In genomic region chr8:92984376-92984775, GRCm38 (mm10) we compare ENCODE assay signal across 28 mouse cellular contexts. TPM values are rescaled to one million over a fixed set of nuclear protein-coding genes. Genes with fewer than 3 reads are reported as not detected.
A peak's percentile ranks its signal among the peaks of the same experiment; 100 is the strongest.
DNase-seq lines count a peak whose midpoint lies in the region; ATAC-seq and TF ChIP-seq lines count a peak whose summit lies in the region.
"Had no signal": no experiment of that assay in that cellular context is flagged by ENCODE, and none has a peak within 500 bp of the region (broad histone marks: within the 10 kb centered on the region; RNA-seq: fewer than 3 reads in every experiment).

No protein-coding gene starts in this region.

- H3K4me1 ChIP-seq in lung, adult 2 months (ENCODE audit: control insufficient read depth, insufficient read depth, low read length) = no peaks in the 10 kb centered on the region
- H3K4me1 ChIP-seq in forebrain, postnatal 0 days (ENCODE audit: insufficient read depth) = no peaks in the 10 kb centered on the region
- H3K4me1 ChIP-seq: forebrain, embryonic 10.5 days; heart, embryonic 10.5 days; hindbrain, embryonic 10.5 days; intestine, embryonic 15.5 days; megakaryocyte, embryonic 14.5 days had no signal

- DNase-seq in frontal cortex, postnatal 10 days (ENCODE audit: low spot score in 2 of 2) = no peak
- peak; percentile 22 to 26 for DNase-seq in lung, adult 18-20 months
- no peak for DNase-seq in lung, adult 2 months
- peak; percentile 29 for DNase-seq in lung, postnatal 14 days
- no peak for DNase-seq in layer of hippocampus, adult 2 months (ENCODE audit: low spot score in 2 of 2)
- no peak for DNase-seq in heart, postnatal 10 days
- DNase-seq in forebrain, postnatal 0 days = no peak
- DNase-seq: adrenal gland, adult 2 months; cerebellum, adult 18-20 months; cerebellum, postnatal 14 days; kidney, adult 9 months; kidney, postnatal 25 days; layer of hippocampus, postnatal 36 days; liver, postnatal 0 days; midbrain, embryonic 14.5 days; spleen, adult 18-20 months; thymus, adult 2 months had no signal

- H3K27me3 ChIP-seq in forebrain, postnatal 0 days (ENCODE audit: insufficient read depth, low read length) = no peaks in the 10 kb centered on the region
- H3K27me3 ChIP-seq: intestine, embryonic 15.5 days; megakaryocyte, embryonic 14.5 days had no signal

- peak; percentile 85 for ATAC-seq in frontal cortex, adult (ENCODE audit: low TSS enrichment)
- ATAC-seq in forebrain, postnatal 0 days = no peak
- ATAC-seq: forebrain, embryonic 16.5 days; hindbrain, embryonic 16.5 days; intestine, embryonic 15.5 days; liver, postnatal 0 days; Patski had no signal

- H3K9ac ChIP-seq in forebrain, postnatal 0 days = no peak overlapping the region
- H3K9ac ChIP-seq: intestine, embryonic 15.5 days; liver, postnatal 0 days had no signal

- no peaks in the 10 kb centered on the region for H3K9me3 ChIP-seq in forebrain, postnatal 0 days (ENCODE audit: low read length)
- H3K9me3 ChIP-seq: forebrain, embryonic 10.5 days; heart, embryonic 10.5 days; hindbrain, embryonic 10.5 days; intestine, embryonic 15.5 days had no signal

- H3K27ac ChIP-seq in layer of hippocampus, adult 2 months = no peak overlapping the region
- H3K27ac ChIP-seq in forebrain, postnatal 0 days (ENCODE audit: low read depth, low read length) = no peak overlapping the region
- H3K27ac ChIP-seq: forebrain, embryonic 10.5 days; heart, embryonic 10.5 days; hindbrain, embryonic 10.5 days; intestine, embryonic 15.5 days had no signal

- H3K4me2 ChIP-seq in forebrain, postnatal 0 days (ENCODE audit: low read depth) = no peak overlapping the region
- H3K4me2 ChIP-seq: intestine, embryonic 15.5 days had no signal

- no peak for TF ChIP-seq CTCF in lung, adult 2 months (IDR thresholded peaks at IDR 0.05; ENCODE audit: insufficient read depth, low read length)
- no peak for TF ChIP-seq CTCF in layer of hippocampus, adult 2 months (conservative IDR thresholded peaks at IDR 0.05)
- TF ChIP-seq CTCF in forebrain, postnatal 0 days (IDR thresholded peaks at IDR 0.05; ENCODE audit: low read depth) = no peak

- H3K36me3 ChIP-seq in forebrain, postnatal 0 days (ENCODE audit: insufficient read depth) = no peaks in the 10 kb centered on the region
- H3K36me3 ChIP-seq: forebrain, embryonic 10.5 days; heart, embryonic 10.5 days; hindbrain, embryonic 10.5 days; intestine, embryonic 15.5 days had no signal

- intact Hi-C loops in heart, postnatal 10 days (cut with DNase I) = no loop called here

- WGBS in lung, adult 2 months = 38% methylated on average over 2 of the region's 2 CpGs
- WGBS in forebrain, postnatal 0 days = 54% methylated on average over 2 of the region's 2 CpGs

- no peak for TF ChIP-seq POLR2A in lung, adult 2 months (IDR thresholded peaks at IDR 0.05; ENCODE audit: borderline replicate concordance, extremely low read depth, low read depth, low read length)

- no peak overlapping the region for H3K4me3 ChIP-seq in lung, adult 2 months (replicated peaks; ENCODE audit: extremely low read depth, low read depth, low read length)
- no peak overlapping the region for H3K4me3 ChIP-seq in layer of hippocampus, adult 2 months
- no peak overlapping the region for H3K4me3 ChIP-seq in forebrain, postnatal 0 days (ENCODE audit: low read depth, low read length)
- H3K4me3 ChIP-seq: forebrain, embryonic 10.5 days; heart, embryonic 10.5 days; hindbrain, embryonic 10.5 days; intestine, embryonic 15.5 days; megakaryocyte, embryonic 14.5 days had no signal

RNA-seq across cellular contexts. Expression of gene Slc6a2, which starts 24.5 kb away (rescaled TPM):
- polyA plus RNA-seq in lung, adult 2 months (2012; rRNA removed) = 10.9 and 13.6 TPM in 2 replicates
- under 1 TPM; 0.10 to 0.18 TPM for total RNA-seq in layer of hippocampus, adult 2 months (2021)
- under 1 TPM; 0.10 to 0.12 TPM for total RNA-seq in heart, postnatal 10 days (2021)
- total RNA-seq in forebrain, postnatal 0 days (2014; rRNA removed) = 0.08 TPM in 1 of 2 replicates, not detected in the other
- polyA plus RNA-seq in forebrain, postnatal 0 days (2015; fragmentation: Nextera tagmentation; extraction: Ambion mirVana) = not detected in 2 replicates
- total RNA-seq: liver, adult 2 months had no signal
- polyA plus RNA-seq: forebrain, embryonic 10.5 days; forebrain, embryonic 16.5 days; liver, adult 2 months; liver, postnatal 0 days; neural tube, embryonic 11.5 days; Patski had no signal

Comparison
In these comparisons a context has a peak if more than half of its experiments do, and no peak if none do; other contexts are left out.
1. DNase-seq: peak in lung, adult 18-20 months (2 of 2) and lung, postnatal 14 days (single experiment); none in frontal cortex, postnatal 10 days (0 of 2), lung, adult 2 months (single experiment), layer of hippocampus, adult 2 months (0 of 2), heart, postnatal 10 days (0 of 2) and forebrain, postnatal 0 days (single experiment).